Mouse (Mus musculus) megakaryocyte, embryonic 14.5 days (primary cell): ENCODE results near the gene Sfn.

Experiments used
- FLI1 ChIP-seq: IDR thresholded peaks from 2 replicates; pipeline ENCODE4 v1.6.1; 2012; ENCODE audit warnings: low read length, inconsistent platforms, mixed read lengths
- GATA1 ChIP-seq: IDR thresholded peaks from 3 replicates; pipeline ENCODE4 v1.6.1; 2012; ENCODE audit warnings: mixed read lengths, low read length, inconsistent platforms, borderline replicate concordance

GRCm38 (mm10) chr4:133577983-133578382 is 24.0 kb downstream of the Sfn start:
- TF ChIP-seq GATA1: no peak
- TF ChIP-seq FLI1: no peak
